Mouse (Mus musculus) megakaryocyte-erythroid progenitor cell, adult 5-6 weeks (primary cell): Measurements from ENCODE around the gene Myh14. TPM values are rescaled to one million over a fixed set of nuclear protein-coding genes. Genes with fewer than 3 reads are reported as not detected.

Experiments used
- ATAC-seq: replicated peaks from 2 replicates; pipeline ENCODE4 v1.8.0; 2016; ENCODE audit warnings: mild to moderate bottlenecking, inconsistent platforms; ENCODE audit not compliant: severe bottlenecking, poor library complexity, low FRiP score, low TSS enrichment
- total RNA-seq, 2 experiments: library from RNA; stranded (forward) in 1 of 2; stranded (reverse) in 1 of 2; fragments of 200-1000, 215-1000 nt in 1 of 2; fragments of >200 nt in 1 of 2; fragmentation: Nextera tagmentation in 1 of 2; gene quantifications; 2 replicates each; pipeline ENCODE4 v1.2.3; 2014 to 2017

Myh14 gene
- total RNA-seq, 2 experiments from 2014 or later, result not detected

DNA sequence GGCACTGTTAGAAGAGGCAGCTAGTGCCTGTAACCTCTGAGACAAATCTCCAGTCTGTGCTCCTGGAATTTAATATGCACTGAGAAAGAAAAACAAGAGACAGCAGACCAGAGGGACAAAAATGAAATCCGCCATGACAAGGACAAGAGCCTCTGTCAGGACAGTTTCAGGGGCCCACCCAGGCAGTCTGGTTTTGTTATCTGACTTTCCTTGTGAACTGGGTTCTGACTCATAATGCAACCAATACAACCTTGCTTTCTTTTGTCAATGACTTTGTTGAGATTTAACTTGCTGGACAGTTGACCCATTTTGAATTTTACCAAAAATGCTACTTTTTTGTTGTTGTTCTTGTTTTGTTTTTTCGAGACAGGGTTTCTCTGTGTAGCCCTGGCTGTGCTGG is 113.0 kb downstream of the Myh14 start:
- ATAC-seq, result no peak

Other genes starting within 250 kb of the Myh14 start
- gene Lrrc4b, start 241.8 kb downstream of the Myh14 start, total RNA-seq (2014; fragmentation: Nextera tagmentation), result not detected in 2 replicates
- not detected in 2 replicates for gene Lrrc4b, start 241.8 kb downstream of the Myh14 start, total RNA-seq (2017)
- gene Aspdh, start 205.5 kb downstream of the Myh14 start, total RNA-seq (2014; fragmentation: Nextera tagmentation), result not detected in 2 replicates
- gene Aspdh, start 205.5 kb downstream of the Myh14 start, total RNA-seq (2017), result not detected in 2 replicates
- gene Josd2, start 202.9 kb downstream of the Myh14 start, total RNA-seq (2014; fragmentation: Nextera tagmentation), result 73.4 and 96.5 TPM in 2 replicates
- gene Josd2, start 202.9 kb downstream of the Myh14 start, total RNA-seq (2017), result 25.0 and 30.6 TPM in 2 replicates
- 62.8 and 83.9 TPM in 2 replicates for gene Emc10, start 174.3 kb downstream of the Myh14 start, total RNA-seq (2014; fragmentation: Nextera tagmentation)
- gene Emc10, start 174.3 kb downstream of the Myh14 start, total RNA-seq (2017), result 30.1 and 31.1 TPM in 2 replicates
- not detected in 2 replicates for gene Fam71e1, start 174.3 kb downstream of the Myh14 start, total RNA-seq (2014; fragmentation: Nextera tagmentation)
- gene Fam71e1, start 174.3 kb downstream of the Myh14 start, total RNA-seq (2017), result 0.75 TPM in 1 of 2 replicates, not detected in the other
- 0.48 TPM in 1 of 2 replicates, not detected in the other for gene Mybpc2, start 146.2 kb downstream of the Myh14 start, total RNA-seq (2014; fragmentation: Nextera tagmentation)
- gene Mybpc2, start 146.2 kb downstream of the Myh14 start, total RNA-seq (2017), result not detected in 2 replicates
- gene Spib, start 138.8 kb downstream of the Myh14 start, total RNA-seq (2014; fragmentation: Nextera tagmentation), result 0.67 and 4.7 TPM in 2 replicates
- gene Spib, start 138.8 kb downstream of the Myh14 start, total RNA-seq (2017), result not detected in 2 replicates
- gene Pold1, start 122.0 kb downstream of the Myh14 start, total RNA-seq (2014; fragmentation: Nextera tagmentation), result 194 and 214 TPM in 2 replicates
- 61.0 and 90.8 TPM in 2 replicates for gene Pold1, start 122.0 kb downstream of the Myh14 start, total RNA-seq (2017)
- 68.7 and 69.2 TPM in 2 replicates for gene Nr1h2, start 116.9 kb downstream of the Myh14 start, total RNA-seq (2014; fragmentation: Nextera tagmentation)
- 28.8 and 59.9 TPM in 2 replicates for gene Nr1h2, start 116.9 kb downstream of the Myh14 start, total RNA-seq (2017)
- gene Napsa, start 98.5 kb downstream of the Myh14 start, total RNA-seq (2014; fragmentation: Nextera tagmentation), result 5.3 and 10.3 TPM in 2 replicates
- gene Napsa, start 98.5 kb downstream of the Myh14 start, total RNA-seq (2017), result 2.0 and 11.0 TPM in 2 replicates
- 1.9 and 7.9 TPM in 2 replicates for gene Kcnc3, start 80.2 kb downstream of the Myh14 start, total RNA-seq (2014; fragmentation: Nextera tagmentation)
- gene Kcnc3, start 80.2 kb downstream of the Myh14 start, total RNA-seq (2017), result 0.11 TPM in 1 of 2 replicates, not detected in the other
- gene Izumo2, start 37.9 kb upstream of the Myh14 start, total RNA-seq (2014; fragmentation: Nextera tagmentation), result not detected in 2 replicates
- gene Izumo2, start 37.9 kb upstream of the Myh14 start, total RNA-seq (2017), result not detected in 2 replicates
- 34.2 and 43.8 TPM in 2 replicates for gene Vrk3, start 77.6 kb upstream of the Myh14 start, total RNA-seq (2014; fragmentation: Nextera tagmentation)
- 51.5 and 81.2 TPM in 2 replicates for gene Vrk3, start 77.6 kb upstream of the Myh14 start, total RNA-seq (2017)
- gene Zfp473, start 80.2 kb upstream of the Myh14 start, total RNA-seq (2014; fragmentation: Nextera tagmentation), result 0.22 and 2.0 TPM in 2 replicates
- 6.5 TPM in 1 of 2 replicates, not detected in the other for gene Zfp473, start 80.2 kb upstream of the Myh14 start, total RNA-seq (2017)
- 103 and 109 TPM in 2 replicates for gene Nup62, start 145.2 kb upstream of the Myh14 start, total RNA-seq (2014; fragmentation: Nextera tagmentation)
- 167 and 183 TPM in 2 replicates for gene Nup62, start 145.2 kb upstream of the Myh14 start, total RNA-seq (2017)
- gene Il4i1, start 145.5 kb upstream of the Myh14 start, total RNA-seq (2014; fragmentation: Nextera tagmentation), result 2.5 and 6.5 TPM in 2 replicates
- gene Il4i1, start 145.5 kb upstream of the Myh14 start, total RNA-seq (2017), result 0.76 and 1.7 TPM in 2 replicates
- 3.5 and 6.8 TPM in 2 replicates for gene Atf5, start 145.8 kb upstream of the Myh14 start, total RNA-seq (2014; fragmentation: Nextera tagmentation)
- gene Atf5, start 145.8 kb upstream of the Myh14 start, total RNA-seq (2017), result 1.3 and 2.8 TPM in 2 replicates
- 21.1 and 23.7 TPM in 2 replicates for gene Akt1s1, start 178.1 kb upstream of the Myh14 start, total RNA-seq (2014; fragmentation: Nextera tagmentation)
- gene Akt1s1, start 178.1 kb upstream of the Myh14 start, total RNA-seq (2017), result 19.2 and 24.5 TPM in 2 replicates
- gene Tbc1d17, start 178.2 kb upstream of the Myh14 start, total RNA-seq (2014; fragmentation: Nextera tagmentation), result 26.7 and 61.9 TPM in 2 replicates
- 13.7 and 49.6 TPM in 2 replicates for gene Tbc1d17, start 178.2 kb upstream of the Myh14 start, total RNA-seq (2017)
- gene Pnkp, start 186.3 kb upstream of the Myh14 start, total RNA-seq (2014; fragmentation: Nextera tagmentation), result 25.2 and 58.9 TPM in 2 replicates
- gene Pnkp, start 186.3 kb upstream of the Myh14 start, total RNA-seq (2017), result 18.4 and 30.5 TPM in 2 replicates
- 79.6 and 88.8 TPM in 2 replicates for gene Ptov1, start 198.9 kb upstream of the Myh14 start, total RNA-seq (2014; fragmentation: Nextera tagmentation)
- gene Ptov1, start 198.9 kb upstream of the Myh14 start, total RNA-seq (2017), result 19.6 and 40.9 TPM in 2 replicates
- 42.0 and 71.7 TPM in 2 replicates for gene Med25, start 221.9 kb upstream of the Myh14 start, total RNA-seq (2014; fragmentation: Nextera tagmentation)
- gene Med25, start 221.9 kb upstream of the Myh14 start, total RNA-seq (2017), result 12.1 and 18.1 TPM in 2 replicates
- 12.0 and 19.8 TPM in 2 replicates for gene Fuz, start 225.2 kb upstream of the Myh14 start, total RNA-seq (2014; fragmentation: Nextera tagmentation)
- 14.2 and 18.3 TPM in 2 replicates for gene Fuz, start 225.2 kb upstream of the Myh14 start, total RNA-seq (2017)